Mouse (Mus musculus) neural tube, embryonic 12.5 days (tissue): ENCODE data around the gene Sugct. TPM values are rescaled to one million over a fixed set of nuclear protein-coding genes. Genes with fewer than 3 reads are reported as not detected.
"Not testable (repeated sequence)": the region's sequence is repeated elsewhere in the genome, so short reads cannot be mapped to it uniquely, and the experiment has no call there.

Source experiments
- ATAC-seq: fragments of 200-750 bp; cut with Nextera tagmentation; 2 replicates; pipeline ENCODE4 v1.8.0; 2017; ENCODE audit warnings: low read depth, mild to moderate bottlenecking, moderate TSS enrichment, moderate library complexity; ENCODE audit not compliant: low FRiP score
- H3K27ac ChIP-seq: fragments of 300-500 bp; sonication (generic); 2 replicates; pipeline ENCODE4 v1.5.1; 2016
- H3K27me3 ChIP-seq: fragments of 300-500 bp; sonication (generic); replicated peaks from 2 replicates; pipeline ENCODE4 v1.6.1; 2016; ENCODE audit warnings: mild to moderate bottlenecking
- H3K36me3 ChIP-seq: fragments of 300-500 bp; sonication (generic); 2 replicates; pipeline ENCODE4 v1.6.1; 2016; ENCODE audit warnings: mild to moderate bottlenecking
- H3K4me1 ChIP-seq: fragments of 300-500 bp; sonication (generic); 2 replicates; pipeline ENCODE4 v1.6.1; 2016
- H3K4me2 ChIP-seq: fragments of 300-500 bp; sonication (generic); replicated peaks from 2 replicates; pipeline ENCODE4 v1.6.1; 2016; ENCODE audit warnings: mild to moderate bottlenecking
- H3K4me3 ChIP-seq: fragments of 300-500 bp; sonication (generic); 2 replicates; pipeline ENCODE4 v1.5.1; 2016
- H3K9ac ChIP-seq: fragments of 300-500 bp; sonication (generic); 2 replicates; pipeline ENCODE4 v1.6.1; 2016; ENCODE audit warnings: mild to moderate bottlenecking
- H3K9me3 ChIP-seq: fragments of 300-500 bp; sonication (generic); 2 replicates; pipeline ENCODE4 v1.6.1; 2016; ENCODE audit warnings: mild to moderate bottlenecking
- WGBS: fragments of 180-500 bp; shearing (Covaris S2); methylation state at CpG from one replicate; pipeline ENCODE4 v1.1.7; 2016; 5-methylcytosine and 5-hydroxymethylcytosine counted together
- polyA plus RNA-seq: library from polyadenylated mRNA; unstranded; fragments of >200 nt; fragmentation: Nextera tagmentation; extraction: Ambion mirVana; gene quantifications from 2 replicates; pipeline ENCODE4 v1.2.1, GENCODE M21; 2016

Sugct gene
- polyA plus RNA-seq, 1 experiment from 2014 or later: 3.7 TPM

- WGBS: 52% methylated on average over 3 of the region's 3 CpGs
- ATAC-seq: no peak
Measured at GRCm38 (mm10) chr13:17585267-17585913, 110.0 kb downstream of the Sugct start.

GRCm38 (mm10) chr13:17584804-17585203 lies 110.5 kb downstream of the Sugct start:
- no peaks in the 10 kb centered on the region for H3K9me3 ChIP-seq
- H3K27me3 ChIP-seq: no peaks in the 10 kb centered on the region
- H3K4me1 ChIP-seq: no peaks in the 10 kb centered on the region
- no peak overlapping the region for H3K27ac ChIP-seq
- H3K4me3 ChIP-seq: no peak overlapping the region
- H3K9ac ChIP-seq: no peak overlapping the region
- H3K36me3 ChIP-seq: no peaks in the 10 kb centered on the region
- ATAC-seq: 0 out of 2 replicates have a peak, but pooled peaks have one; percentile 63
- H3K4me2 ChIP-seq: no peak overlapping the region

More at GRCm38 (mm10) chr13:17585267-17585913, 110.0 kb downstream of the Sugct start:
- Histone ChIP-seq H3K4me3 (no peak overlapping the region), H3K9me3 (no peaks in the 10 kb centered on the region), H3K4me2 (no peak overlapping the region), H3K36me3 (no peaks in the 10 kb centered on the region), H3K9ac (no peak overlapping the region), H3K27ac (no peak overlapping the region), H3K4me1 (no peaks in the 10 kb centered on the region), H3K27me3 (no peaks in the 10 kb centered on the region)

- Histone ChIP-seq H3K27me3 (no peaks in the 10 kb centered on the region), H3K4me3 (no peak overlapping the region), H3K9me3 (no peaks in the 10 kb centered on the region), H3K9ac (no peak overlapping the region), H3K4me2 (no peak overlapping the region), H3K27ac (no peak overlapping the region), H3K4me1 (no peaks in the 10 kb centered on the region), H3K36me3 (no peaks in the 10 kb centered on the region)
- WGBS: 8% methylated on average over 2 of the region's 2 CpGs
- ATAC-seq: no peak
Measured at GRCm38 (mm10) chr13:17581684-17582083, 113.7 kb downstream of the Sugct start.

- ATAC-seq: no peak
- Histone ChIP-seq H3K9me3 (no peaks in the 10 kb centered on the region), H3K36me3 (no peaks in the 10 kb centered on the region), H3K27ac (no peak overlapping the region), H3K27me3 (no peaks in the 10 kb centered on the region), H3K9ac (no peak overlapping the region), H3K4me1 (no peaks in the 10 kb centered on the region), H3K4me3 (no peak overlapping the region), H3K4me2 (no peak overlapping the region)
- WGBS: 94% methylated on average over 3 of the region's 3 CpGs
Measured at GRCm38 (mm10) chr13:17559357-17559756, 136.0 kb downstream of the Sugct start.

DNA sequence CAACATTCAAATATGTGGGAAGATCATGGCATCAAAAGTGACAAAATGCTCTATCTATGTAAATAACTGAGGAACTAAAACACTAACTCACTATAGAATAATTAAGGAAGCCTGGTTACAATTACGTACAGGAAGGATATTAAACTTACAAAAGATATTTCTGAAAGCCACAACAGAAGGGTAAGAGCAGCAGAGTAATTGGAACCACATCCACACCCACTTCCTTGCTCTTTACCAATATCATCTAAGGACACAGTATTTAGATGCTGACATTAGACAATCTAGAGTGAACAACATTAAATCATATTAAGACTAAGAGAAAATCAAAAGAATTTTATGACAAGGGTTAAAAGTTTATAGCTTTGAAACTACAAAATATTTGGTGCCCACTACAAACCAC lies 159.0 kb downstream of the Sugct start:
- H3K27me3 ChIP-seq: no peaks in the 10 kb centered on the region
- H3K4me1 ChIP-seq: no peaks in the 10 kb centered on the region
- no peak overlapping the region for H3K4me3 ChIP-seq
- H3K9me3 ChIP-seq: no peaks in the 10 kb centered on the region
- H3K27ac ChIP-seq: no peak overlapping the region
- no peak overlapping the region for H3K9ac ChIP-seq
- no peak for ATAC-seq
- 87% methylated on average over 1 of the region's 1 CpGs for WGBS
- no peak overlapping the region for H3K4me2 ChIP-seq
- H3K36me3 ChIP-seq: no peaks in the 10 kb centered on the region

DNA sequence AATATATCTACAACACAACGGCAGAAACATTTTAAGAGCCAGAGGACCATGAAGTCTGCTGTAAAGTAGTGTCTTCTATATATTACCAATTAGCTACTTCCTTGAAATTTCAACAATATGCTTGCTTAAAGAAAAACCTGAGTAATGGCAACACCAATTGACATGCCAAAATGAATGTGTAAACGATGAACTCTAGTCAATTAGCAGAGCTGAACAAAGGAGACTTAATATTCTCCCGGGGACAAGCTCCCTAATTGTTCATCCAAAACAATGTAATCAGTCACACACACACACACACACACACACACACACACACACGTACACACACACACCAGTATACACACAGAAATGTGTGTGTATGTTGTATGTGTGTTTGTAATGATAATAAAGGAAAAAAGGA lies 160.5 kb downstream of the Sugct start:
- no peak overlapping the region for H3K4me2 ChIP-seq
- no peak overlapping the region for H3K27ac ChIP-seq
- no peaks in the 10 kb centered on the region for H3K36me3 ChIP-seq
- H3K4me3 ChIP-seq: no peak overlapping the region
- H3K27me3 ChIP-seq: no peaks in the 10 kb centered on the region
- H3K9ac ChIP-seq: no peak overlapping the region
- no peak for ATAC-seq
- H3K4me1 ChIP-seq: no peaks in the 10 kb centered on the region
- H3K9me3 ChIP-seq: no peaks in the 10 kb centered on the region
- WGBS: 64% methylated on average over 4 of the region's 4 CpGs

DNA sequence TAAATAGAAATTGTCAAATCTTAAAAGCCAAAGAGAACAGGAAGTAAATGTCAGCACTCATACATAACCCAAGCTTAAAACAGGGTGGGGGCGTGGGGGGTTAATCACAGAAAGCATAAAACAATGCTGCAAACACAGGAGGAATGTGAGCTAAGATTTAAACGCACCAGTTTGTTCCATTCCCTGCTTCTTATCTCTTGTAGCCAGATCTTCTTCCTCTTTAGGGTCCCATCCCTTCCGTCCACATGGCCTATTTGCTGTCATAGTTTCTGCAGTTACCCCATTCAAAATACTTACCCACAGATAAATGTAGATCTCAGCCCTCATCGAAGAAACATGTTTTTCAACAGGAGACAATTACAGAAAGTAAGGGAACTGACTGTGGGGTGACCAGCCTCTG lies 160.9 kb downstream of the Sugct start:
- no peak for ATAC-seq
- H3K27ac ChIP-seq: no peak overlapping the region

GRCm38 (mm10) chr13:17511184-17511778 lies 184.1 kb downstream of the Sugct start:
- no peaks in the 10 kb centered on the region for H3K27me3 ChIP-seq
- no peak overlapping the region for H3K4me3 ChIP-seq

More for the DNA sequence above, 160.9 kb downstream of the Sugct start:
- H3K27me3 ChIP-seq: no peaks in the 10 kb centered on the region
- H3K9ac ChIP-seq: no peak overlapping the region
- H3K9me3 ChIP-seq: no peaks in the 10 kb centered on the region
- no peak overlapping the region for H3K4me3 ChIP-seq
- no peak overlapping the region for H3K4me2 ChIP-seq
- 76% methylated on average over 4 of the region's 4 CpGs for WGBS
- H3K4me1 ChIP-seq: no peaks in the 10 kb centered on the region
- no peaks in the 10 kb centered on the region for H3K36me3 ChIP-seq

GRCm38 (mm10) chr13:17494936-17495335 lies 200.4 kb downstream of the Sugct start:
- no peaks in the 10 kb centered on the region for H3K36me3 ChIP-seq
- no peak overlapping the region for H3K4me3 ChIP-seq
- no peak overlapping the region for H3K9ac ChIP-seq
- no peaks in the 10 kb centered on the region for H3K4me1 ChIP-seq
- 58% methylated on average over 1 of the region's 1 CpGs for WGBS
- H3K27me3 ChIP-seq: no peaks in the 10 kb centered on the region
- no peaks in the 10 kb centered on the region for H3K9me3 ChIP-seq
- ATAC-seq: no peak
- H3K4me2 ChIP-seq: no peak overlapping the region
- H3K27ac ChIP-seq: no peak overlapping the region

More at GRCm38 (mm10) chr13:17511184-17511778, 184.1 kb downstream of the Sugct start:
- H3K9me3 ChIP-seq: no peaks in the 10 kb centered on the region
- no peaks in the 10 kb centered on the region for H3K36me3 ChIP-seq
- H3K4me1 ChIP-seq: no peaks in the 10 kb centered on the region
- no peak overlapping the region for H3K4me2 ChIP-seq
- no peak overlapping the region for H3K9ac ChIP-seq
- no peak for ATAC-seq
- WGBS: 84% methylated on average over 4 of the region's 4 CpGs
- H3K27ac ChIP-seq: no peak overlapping the region

DNA sequence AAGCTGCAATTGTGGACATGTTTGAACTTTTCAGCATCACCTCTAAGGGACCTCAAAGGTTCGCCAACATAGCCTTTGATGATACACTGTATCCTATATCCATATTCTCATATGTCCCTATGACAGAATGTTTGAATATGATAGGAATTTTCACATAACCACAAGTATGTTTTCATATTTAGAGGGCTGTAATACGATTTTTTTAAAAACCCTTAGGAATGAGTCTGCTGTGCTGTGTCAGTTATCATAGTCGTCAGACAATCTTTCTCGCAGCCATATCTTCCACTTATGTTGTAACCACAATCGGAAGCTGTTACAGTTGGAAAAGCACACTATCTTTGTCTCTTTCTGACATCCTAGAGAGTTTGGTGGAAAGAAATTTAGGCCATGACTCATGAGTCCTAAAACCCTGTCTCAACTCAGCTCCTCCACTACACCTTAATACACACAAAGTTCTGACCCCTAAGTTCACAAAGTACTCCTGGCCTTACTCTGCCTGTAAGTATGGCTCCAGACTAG lies 201.2 kb downstream of the Sugct start:
- Histone ChIP-seq H3K36me3 (no peaks in the 10 kb centered on the region), H3K4me1 (no peaks in the 10 kb centered on the region), H3K4me2 (no peak overlapping the region), H3K27me3 (no peaks in the 10 kb centered on the region), H3K4me3 (no peak overlapping the region), H3K9ac (no peak overlapping the region), H3K27ac (no peak overlapping the region), H3K9me3 (no peaks in the 10 kb centered on the region)
- WGBS: 92% methylated on average over 5 of the region's 5 CpGs
- no peak for ATAC-seq

DNA sequence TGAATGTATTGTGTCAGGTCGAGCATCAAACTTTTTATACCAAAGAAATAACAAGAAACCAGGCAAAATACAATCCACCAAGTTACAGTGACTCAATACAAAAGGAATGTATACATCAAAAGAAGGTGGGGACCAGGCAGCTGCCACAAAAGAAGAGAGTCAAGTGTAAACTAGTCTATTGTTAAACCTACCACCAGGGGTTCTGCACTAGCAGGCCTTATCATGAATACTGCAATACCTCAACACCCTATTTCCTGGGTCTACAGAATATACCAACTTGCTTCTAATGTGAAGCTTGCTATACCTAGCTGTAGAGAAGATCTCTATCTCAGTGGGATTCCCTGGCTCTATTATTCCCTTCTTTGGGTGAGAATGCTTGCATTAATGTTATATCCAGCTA lies 237.4 kb downstream of the Sugct start:
- ATAC-seq, H3K4me1 ChIP-seq, H3K4me3 ChIP-seq, H3K9me3 ChIP-seq, H3K4me2 ChIP-seq, H3K27me3 ChIP-seq, H3K36me3 ChIP-seq, H3K9ac ChIP-seq, H3K27ac ChIP-seq: not testable (repeated sequence)
- 66% methylated on average over 1 of the region's 1 CpGs for WGBS

DNA sequence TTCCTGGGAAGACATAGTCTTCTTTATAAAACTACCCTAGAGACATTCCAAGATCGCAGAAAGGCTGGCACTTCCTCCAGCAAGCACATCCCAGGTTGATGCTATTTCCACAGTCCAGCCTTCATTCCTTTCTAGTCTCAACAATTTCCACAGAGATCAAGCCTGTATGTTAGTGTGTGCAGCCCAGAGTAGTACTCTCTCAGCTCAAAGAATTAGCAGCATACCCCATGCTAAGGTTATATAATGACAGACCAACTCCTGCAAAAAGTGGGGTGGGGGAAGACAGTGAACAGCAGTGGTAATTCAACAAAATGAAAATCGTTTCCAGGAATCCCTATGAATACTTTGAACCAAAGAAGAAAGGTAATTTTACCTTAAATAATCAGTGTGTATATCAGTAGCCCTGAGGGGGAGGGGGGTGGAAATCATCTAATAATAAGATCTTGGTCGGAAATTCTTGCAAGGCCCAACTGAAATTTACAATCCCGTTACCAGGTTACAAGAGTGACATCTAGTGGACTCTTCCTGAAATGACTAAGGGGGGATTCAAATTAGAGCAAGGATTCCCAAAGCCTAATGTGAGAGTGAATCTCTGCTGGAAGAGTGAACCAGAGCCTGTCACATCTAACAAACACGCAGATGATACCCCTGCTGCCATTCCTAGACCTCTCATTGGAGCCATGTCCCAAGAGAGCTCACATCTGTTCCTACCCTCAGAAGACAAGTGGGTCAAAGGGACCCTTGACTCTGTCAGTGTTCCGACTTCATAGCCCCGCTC lies 263.0 kb downstream of the Sugct start:
- Histone ChIP-seq H3K4me3 (no peak overlapping the region), H3K9me3 (no peaks in the 10 kb centered on the region), H3K9ac (no peak overlapping the region), H3K4me1 (no peaks in the 10 kb centered on the region), H3K27ac (no peak overlapping the region), H3K4me2 (no peak overlapping the region), H3K36me3 (no peaks in the 10 kb centered on the region), H3K27me3 (no peaks in the 10 kb centered on the region)
- 53% methylated on average over 7 of the region's 7 CpGs for WGBS
- peak; percentile 61 for ATAC-seq
